Mouse (Mus musculus): ENCODE results near the gene Ralgapa1. TPM values are rescaled to one million over a fixed set of nuclear protein-coding genes. Genes with fewer than 3 reads are reported as not detected.
A peak's percentile ranks its signal among the peaks of the same experiment; 100 is the strongest.
"Not testable (repeated sequence)": the region's sequence is repeated elsewhere in the genome, so short reads cannot be mapped to it uniquely, and the experiment has no call there.

Ralgapa1 gene
- polyA plus RNA-seq, 1 experiment, result not detected

DNA sequence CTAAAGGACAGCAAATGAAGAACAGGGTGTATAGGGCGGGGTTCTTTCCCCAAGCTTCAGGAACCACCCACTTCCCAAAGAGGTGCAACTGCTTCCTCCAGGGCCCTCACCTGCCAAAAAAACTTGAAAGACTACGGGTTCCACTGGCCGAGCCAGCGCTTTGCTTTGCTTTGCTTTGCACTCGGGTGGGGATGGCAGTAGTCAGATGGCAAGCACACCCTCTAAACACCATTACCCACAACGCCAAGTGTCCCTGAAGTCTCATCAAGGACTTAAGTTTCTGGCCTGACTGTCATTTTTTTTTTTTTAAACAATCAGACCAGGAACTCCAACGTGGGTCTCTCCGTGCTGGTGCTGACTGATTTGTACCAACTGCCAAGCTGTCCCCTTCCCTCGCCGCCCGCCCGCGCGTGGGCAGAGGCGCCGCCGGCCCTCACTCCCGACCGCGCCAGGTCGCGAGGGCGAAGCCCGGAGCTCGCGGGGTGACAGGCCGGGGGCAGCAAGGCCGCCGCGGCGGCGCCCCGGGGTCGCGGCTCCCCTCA lies 777 bp downstream of the Ralgapa1 start:
- Histone ChIP-seq H3K27ac (ENCODE audit: insufficient read depth, low read depth, low read length) (peak overlapping the region; percentile 91), H3K4me1 (ENCODE audit: control insufficient read depth, insufficient read depth, low read length) (no peaks in the 10 kb centered on the region; the same call in 1 of the 2 replicates), H3K4me3 (ENCODE audit: insufficient read depth, low read depth, low read length) (peak overlapping the region; percentile 99)
- under 1% methylated on average over 35 of the region's 35 CpGs for WGBS
- TF ChIP-seq POLR2A (IDR thresholded peaks at IDR 0.05; ENCODE audit: insufficient read depth, low read depth, low read length) (no peak), CTCF (IDR thresholded peaks at IDR 0.05; ENCODE audit: insufficient read depth, low read depth, low read length) (no peak)

DNA sequence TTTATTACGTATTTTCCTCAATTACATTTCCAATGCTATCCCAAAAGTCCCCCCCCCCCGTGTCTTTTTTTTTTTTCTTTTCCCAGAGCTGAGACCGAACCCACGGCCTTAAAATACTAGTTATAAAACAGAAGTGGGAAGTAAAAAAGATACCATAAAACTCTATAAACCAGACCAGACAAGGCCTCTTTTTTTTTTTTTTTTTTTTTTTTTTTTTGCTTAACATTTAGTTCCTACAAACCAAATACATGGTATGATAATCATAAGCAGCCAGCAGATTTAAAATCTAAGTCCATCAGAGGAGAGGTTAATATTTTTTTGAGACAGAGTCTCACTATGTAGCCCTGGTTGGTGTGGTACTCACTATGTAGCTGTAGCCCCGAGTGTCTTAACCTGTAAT lies 4.5 kb downstream of the Ralgapa1 start:
- Histone ChIP-seq H3K4me1 (ENCODE audit: control insufficient read depth, insufficient read depth, low read length) (no peaks in the 10 kb centered on the region; the same call in 1 of the 2 replicates), H3K27ac (ENCODE audit: insufficient read depth, low read depth, low read length) (no peak overlapping the region), H3K4me3 (ENCODE audit: insufficient read depth, low read depth, low read length) (no peak overlapping the region)
- TF ChIP-seq CTCF (IDR thresholded peaks at IDR 0.05; ENCODE audit: insufficient read depth, low read depth, low read length), result no peak
- no peak for TF ChIP-seq POLR2A (IDR thresholded peaks at IDR 0.05; ENCODE audit: insufficient read depth, low read depth, low read length)
- 87% methylated on average over 5 of the region's 5 CpGs for WGBS

DNA sequence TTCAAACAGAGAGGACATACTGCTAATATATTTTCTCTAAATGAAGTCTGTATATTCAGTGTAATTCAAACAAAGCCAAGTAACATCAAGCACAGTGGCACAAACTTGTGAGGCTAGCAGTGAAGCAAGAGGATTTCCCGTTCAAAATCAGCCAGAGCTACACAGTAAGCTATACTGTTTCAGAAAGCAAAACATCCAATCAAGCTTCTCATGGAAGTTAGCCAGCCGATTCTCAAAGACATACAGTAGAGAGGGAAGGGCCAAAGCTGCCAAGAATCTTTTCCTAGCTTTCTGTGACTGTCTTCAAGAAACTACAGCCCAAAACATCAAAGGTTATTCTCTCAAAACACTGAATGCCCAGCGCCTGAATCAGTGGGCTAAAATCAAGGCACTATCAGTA lies 15.9 kb downstream of the Ralgapa1 start:
- no peak overlapping the region for H3K4me3 ChIP-seq (ENCODE audit: insufficient read depth, low read depth, low read length)
- H3K4me1 ChIP-seq (ENCODE audit: control insufficient read depth, insufficient read depth, low read length), result no peaks in the 10 kb centered on the region
- no peak overlapping the region for H3K27ac ChIP-seq (ENCODE audit: insufficient read depth, low read depth, low read length)
- TF ChIP-seq CTCF (IDR thresholded peaks at IDR 0.05; ENCODE audit: insufficient read depth, low read depth, low read length) (no peak), POLR2A (IDR thresholded peaks at IDR 0.05; ENCODE audit: insufficient read depth, low read depth, low read length) (no peak)
- WGBS, result 18% methylated on average over 3 of the region's 3 CpGs

DNA sequence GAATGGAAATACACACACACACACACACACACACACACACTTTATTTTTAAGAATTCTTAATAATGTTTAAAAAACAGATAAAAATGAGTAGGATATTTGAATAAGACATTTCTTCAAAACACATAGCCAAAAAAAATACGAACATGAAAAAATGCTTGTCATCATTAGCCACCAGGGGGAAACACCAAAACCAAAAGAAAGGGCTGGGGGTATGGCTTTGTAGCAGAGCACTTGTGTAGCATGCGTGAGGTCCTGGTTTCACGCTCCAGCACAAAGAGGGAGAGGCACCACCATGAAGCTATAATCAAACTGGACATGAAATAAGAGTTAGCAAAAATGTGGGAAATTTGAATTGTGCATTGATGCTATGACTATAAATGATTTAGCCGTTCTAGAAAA lies 19.8 kb downstream of the Ralgapa1 start:
- 93% methylated on average over 4 of the region's 4 CpGs for WGBS
- H3K4me3 ChIP-seq (ENCODE audit: insufficient read depth, low read depth, low read length), result no peak overlapping the region
- TF ChIP-seq CTCF (IDR thresholded peaks at IDR 0.05; ENCODE audit: insufficient read depth, low read depth, low read length), result no peak
- TF ChIP-seq POLR2A (IDR thresholded peaks at IDR 0.05; ENCODE audit: insufficient read depth, low read depth, low read length), result no peak
- H3K4me1 ChIP-seq (ENCODE audit: control insufficient read depth, insufficient read depth, low read length), result no peaks in the 10 kb centered on the region
- H3K27ac ChIP-seq (ENCODE audit: insufficient read depth, low read depth, low read length), result no peak overlapping the region

DNA sequence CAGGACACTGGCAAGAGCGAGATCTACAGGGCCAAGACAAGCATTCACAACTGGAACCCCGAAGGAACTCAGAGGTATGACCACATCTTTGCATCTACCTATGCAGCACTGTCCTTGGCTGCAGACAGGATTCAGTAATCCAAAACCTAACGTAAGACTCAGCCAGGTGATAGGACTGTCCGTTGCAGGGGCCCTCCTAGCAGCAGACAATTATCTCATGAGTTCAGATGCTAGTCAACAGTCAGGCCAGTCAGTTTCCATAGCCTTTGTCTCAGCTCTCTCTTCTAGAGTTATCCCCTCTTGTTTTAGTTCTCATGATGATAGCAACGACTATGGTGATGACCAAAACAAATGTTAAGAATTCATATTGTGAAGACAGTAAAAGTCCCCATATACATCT lies 20.8 kb downstream of the Ralgapa1 start:
- H3K4me1 ChIP-seq (ENCODE audit: control insufficient read depth, insufficient read depth, low read length), result no peaks in the 10 kb centered on the region
- 83% methylated on average over 5 of the region's 5 CpGs for WGBS
- H3K27ac ChIP-seq (ENCODE audit: insufficient read depth, low read depth, low read length), result no peak overlapping the region
- H3K4me3 ChIP-seq (ENCODE audit: insufficient read depth, low read depth, low read length), result no peak overlapping the region
- TF ChIP-seq CTCF (IDR thresholded peaks at IDR 0.05; ENCODE audit: insufficient read depth, low read depth, low read length) (no peak), POLR2A (IDR thresholded peaks at IDR 0.05; ENCODE audit: insufficient read depth, low read depth, low read length) (no peak)

DNA sequence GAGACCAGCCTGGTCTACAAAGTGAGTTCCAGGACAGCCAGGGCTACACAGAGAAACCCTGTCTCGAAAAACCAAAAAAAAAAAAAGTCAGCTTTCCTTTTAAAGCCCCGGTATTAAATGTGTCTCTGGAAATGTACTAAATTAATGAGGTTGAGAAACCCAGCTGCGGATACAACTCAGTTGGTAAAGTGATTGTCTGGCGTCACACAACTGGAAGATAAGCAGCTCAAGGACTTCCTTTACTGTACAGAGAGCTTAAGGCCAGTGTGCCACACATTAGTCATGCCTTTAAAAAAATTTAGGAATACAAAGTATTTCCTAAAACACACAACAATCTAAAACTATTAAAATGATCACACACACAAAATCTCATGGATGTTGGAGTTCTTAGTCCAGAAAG lies 22.2 kb downstream of the Ralgapa1 start:
- TF ChIP-seq CTCF (IDR thresholded peaks at IDR 0.05; ENCODE audit: insufficient read depth, low read depth, low read length) (no peak), POLR2A (IDR thresholded peaks at IDR 0.05; ENCODE audit: insufficient read depth, low read depth, low read length) (no peak)
- WGBS, result 86% methylated on average over 4 of the region's 4 CpGs
- H3K4me1 ChIP-seq (ENCODE audit: control insufficient read depth, insufficient read depth, low read length), result no peaks in the 10 kb centered on the region
- no peak overlapping the region for H3K4me3 ChIP-seq (ENCODE audit: insufficient read depth, low read depth, low read length)
- H3K27ac ChIP-seq (ENCODE audit: insufficient read depth, low read depth, low read length), result no peak overlapping the region

DNA sequence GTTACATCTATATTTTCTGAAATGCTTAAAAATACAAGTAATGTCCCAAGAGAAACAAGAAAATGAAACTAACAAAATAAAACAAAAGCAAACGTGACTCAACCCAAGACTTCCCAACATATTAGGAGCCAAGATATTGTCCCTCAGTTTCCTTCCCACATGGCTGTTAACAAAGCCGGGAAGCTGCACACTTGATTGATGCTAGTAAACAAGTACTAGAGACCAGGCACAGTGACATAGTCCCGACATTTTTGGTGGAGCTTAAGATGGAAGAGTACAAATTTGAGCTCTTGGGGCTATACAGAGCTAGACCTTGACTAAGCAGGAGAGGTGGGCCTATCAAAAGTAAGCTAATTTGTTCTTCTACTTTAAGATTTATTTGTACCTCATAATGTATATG lies 23.9 kb downstream of the Ralgapa1 start:
- Histone ChIP-seq H3K27ac (ENCODE audit: insufficient read depth, low read depth, low read length) (no peak overlapping the region), H3K4me3 (ENCODE audit: insufficient read depth, low read depth, low read length) (no peak overlapping the region), H3K4me1 (ENCODE audit: control insufficient read depth, insufficient read depth, low read length) (no peaks in the 10 kb centered on the region)
- TF ChIP-seq POLR2A (IDR thresholded peaks at IDR 0.05; ENCODE audit: insufficient read depth, low read depth, low read length) (no peak), CTCF (IDR thresholded peaks at IDR 0.05; ENCODE audit: insufficient read depth, low read depth, low read length) (no peak)
- 85% methylated on average over 3 of the region's 3 CpGs for WGBS

DNA sequence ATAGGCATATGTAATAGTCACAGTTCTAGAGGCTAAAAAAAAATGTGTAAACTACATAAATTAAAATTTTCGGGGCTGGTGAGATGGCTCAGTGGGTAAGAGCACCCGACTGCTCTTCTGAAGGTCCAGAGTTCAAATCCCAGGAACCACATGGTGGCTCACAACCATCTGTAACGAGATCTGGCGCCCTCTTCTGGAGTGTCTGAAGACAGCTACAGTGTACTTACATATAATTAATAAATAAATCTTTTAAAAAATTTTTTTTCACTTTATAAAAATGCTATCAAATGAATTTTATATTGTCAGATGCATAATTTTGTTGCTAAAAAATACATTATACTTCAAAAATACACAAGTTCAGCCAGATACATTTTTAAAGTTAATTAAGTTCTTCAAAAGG lies 26.5 kb downstream of the Ralgapa1 start:
- not testable (repeated sequence) for H3K4me1 ChIP-seq (ENCODE audit: control insufficient read depth, insufficient read depth, low read length); H3K4me3 ChIP-seq (ENCODE audit: insufficient read depth, low read depth, low read length); H3K27ac ChIP-seq (ENCODE audit: insufficient read depth, low read depth, low read length)
- 85% methylated on average over 4 of the region's 4 CpGs for WGBS

DNA sequence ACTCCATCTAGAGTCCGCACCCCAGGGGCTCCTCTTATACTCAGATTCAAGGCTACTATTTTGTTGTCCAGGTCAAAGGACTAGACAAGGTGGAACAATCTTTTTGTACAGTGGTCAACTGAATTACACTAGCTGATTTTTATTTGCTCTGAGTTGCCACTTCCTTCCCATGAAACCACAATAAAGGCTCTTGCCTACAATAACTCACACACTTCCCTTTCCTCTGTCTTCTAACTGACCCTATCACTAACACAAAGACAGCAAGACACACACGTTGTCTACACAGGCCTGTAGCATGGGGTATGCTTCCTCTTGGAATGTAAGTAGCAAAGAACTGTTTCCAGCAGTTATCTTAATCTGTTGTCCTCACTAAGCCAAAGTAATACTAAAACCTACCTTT lies 35.7 kb downstream of the Ralgapa1 start:
- Histone ChIP-seq H3K27ac (ENCODE audit: insufficient read depth, low read depth, low read length) (no peak overlapping the region), H3K4me1 (ENCODE audit: control insufficient read depth, insufficient read depth, low read length) (no peaks in the 10 kb centered on the region), H3K4me3 (ENCODE audit: insufficient read depth, low read depth, low read length) (no peak overlapping the region)
- 87% methylated on average over 2 of the region's 2 CpGs for WGBS
- TF ChIP-seq POLR2A (IDR thresholded peaks at IDR 0.05; ENCODE audit: insufficient read depth, low read depth, low read length) (no peak), CTCF (IDR thresholded peaks at IDR 0.05; ENCODE audit: insufficient read depth, low read depth, low read length) (no peak)

DNA sequence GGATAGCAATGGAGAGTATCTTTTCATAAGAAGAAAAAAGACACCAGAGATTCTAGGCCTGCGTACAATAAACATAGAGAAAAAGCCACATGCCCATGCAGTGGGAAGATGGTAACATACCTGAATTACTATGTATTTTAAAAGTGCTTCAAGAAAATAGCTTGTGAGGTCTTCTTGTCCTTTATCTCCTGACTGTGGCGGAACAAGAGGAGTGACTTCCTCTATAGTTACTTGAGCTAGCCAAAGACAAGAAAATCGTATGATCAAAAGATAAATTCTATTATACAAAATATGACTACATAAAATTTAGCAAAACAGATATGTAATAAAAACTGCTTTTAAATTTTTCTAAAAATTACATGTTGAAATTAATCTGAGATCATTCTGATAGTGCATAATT lies 38.3 kb downstream of the Ralgapa1 start:
- H3K27ac ChIP-seq (ENCODE audit: insufficient read depth, low read depth, low read length), result no peak overlapping the region
- TF ChIP-seq POLR2A (IDR thresholded peaks at IDR 0.05; ENCODE audit: insufficient read depth, low read depth, low read length), result no peak
- WGBS, result over 99% methylated on average over 3 of the region's 3 CpGs
- H3K4me1 ChIP-seq (ENCODE audit: control insufficient read depth, insufficient read depth, low read length), result no peaks in the 10 kb centered on the region
- no peak overlapping the region for H3K4me3 ChIP-seq (ENCODE audit: insufficient read depth, low read depth, low read length)

All from olfactory bulb, adult 2 months (tissue).